Mouse (Mus musculus): Measurements from ENCODE around the gene Copa. TPM values are rescaled to one million over a fixed set of nuclear protein-coding genes. Genes with fewer than 3 reads are reported as not detected.

Copa gene
- polyA plus RNA-seq, 2 experiments: 28.9 to 49.6 TPM

DNA sequence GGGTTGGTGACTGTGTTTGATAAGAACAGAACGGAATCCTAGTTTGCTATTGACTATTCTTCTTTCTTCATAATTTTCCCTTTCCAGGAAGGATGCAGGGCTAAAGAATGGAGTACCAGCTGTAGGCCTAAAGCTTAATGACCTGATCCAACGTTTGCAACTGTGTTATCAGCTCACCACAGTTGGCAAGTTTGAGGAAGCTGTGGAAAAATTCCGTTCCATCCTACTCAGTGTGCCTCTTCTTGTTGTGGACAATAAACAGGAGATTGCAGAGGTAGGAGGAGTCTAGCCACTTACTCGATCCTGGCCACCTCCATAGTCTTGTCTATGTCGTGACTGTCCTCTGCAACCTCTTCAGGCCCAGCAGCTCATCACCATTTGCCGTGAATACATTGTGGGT lies 36.8 kb downstream of the Copa start:
- no peak overlapping the region for H3K27ac ChIP-seq
- H3K4me2 ChIP-seq (ENCODE audit: low read depth): no peak overlapping the region
- no peak for ATAC-seq (ENCODE audit: insufficient read depth)
- H3K9ac ChIP-seq (replicated peaks): no peak overlapping the region
- no peaks in the 10 kb centered on the region for H3K9me3 ChIP-seq (ENCODE audit: control insufficient read depth, low read length)
- H3K27me3 ChIP-seq (ENCODE audit: control insufficient read depth, insufficient read depth, low read length): no peaks in the 10 kb centered on the region
- no peak overlapping the region for H3K4me3 ChIP-seq (ENCODE audit: insufficient read depth in 1 of 2, low read depth in 2 of 2, low read length in 2 of 2)
- no peaks in the 10 kb centered on the region for H3K4me1 ChIP-seq (replicated peaks; ENCODE audit: control insufficient read depth in 2 of 2, insufficient read depth in 2 of 2, low read length in 1 of 2)
- no peak for DNase-seq (ENCODE audit: low read depth in 3 of 3, low spot score in 3 of 3)
- TF ChIP-seq CTCF (IDR thresholded peaks at IDR 0.05; ENCODE audit: low read depth): no peak
- TF ChIP-seq EP300 (IDR thresholded peaks at IDR 0.05; ENCODE audit: low read depth): no peak
- peaks cover 69% of the 10 kb centered on the region for H3K36me3 ChIP-seq (replicated peaks; ENCODE audit: control insufficient read depth, insufficient read depth, low read depth)
- WGBS (ENCODE audit: insufficient replicate concordance): 59% methylated on average over 6 of the region's 6 CpGs

- H3K36me3 ChIP-seq (replicated peaks; ENCODE audit: control insufficient read depth, insufficient read depth, low read depth): peaks cover 62% of the 10 kb centered on the region
- H3K9ac ChIP-seq (replicated peaks): no peak overlapping the region
- no peaks in the 10 kb centered on the region for H3K9me3 ChIP-seq (ENCODE audit: control insufficient read depth, low read length)
- no peak for ATAC-seq (ENCODE audit: insufficient read depth)
- H3K4me2 ChIP-seq (ENCODE audit: low read depth): no peak overlapping the region
- no peak overlapping the region for H3K27ac ChIP-seq
- 53% methylated on average over 3 of the region's 3 CpGs for WGBS (ENCODE audit: insufficient replicate concordance)
- H3K4me3 ChIP-seq (ENCODE audit: insufficient read depth in 1 of 2, low read depth in 2 of 2, low read length in 2 of 2): no peak overlapping the region
- TF ChIP-seq CTCF (IDR thresholded peaks at IDR 0.05; ENCODE audit: low read depth): peak; percentile 82
- TF ChIP-seq EP300 (IDR thresholded peaks at IDR 0.05; ENCODE audit: low read depth): no peak
- H3K4me1 ChIP-seq (replicated peaks; ENCODE audit: control insufficient read depth in 2 of 2, insufficient read depth in 2 of 2, low read length in 1 of 2): no peaks in the 10 kb centered on the region
- H3K27me3 ChIP-seq (ENCODE audit: control insufficient read depth, insufficient read depth, low read length): no peaks in the 10 kb centered on the region
- DNase-seq (ENCODE audit: low read depth in 3 of 3, low spot score in 3 of 3): peak in 1 of 3 experiments; percentile 20
Observed at GRCm38 (mm10) chr1:172119720-172120119, 37.4 kb downstream of the Copa start.

DNA sequence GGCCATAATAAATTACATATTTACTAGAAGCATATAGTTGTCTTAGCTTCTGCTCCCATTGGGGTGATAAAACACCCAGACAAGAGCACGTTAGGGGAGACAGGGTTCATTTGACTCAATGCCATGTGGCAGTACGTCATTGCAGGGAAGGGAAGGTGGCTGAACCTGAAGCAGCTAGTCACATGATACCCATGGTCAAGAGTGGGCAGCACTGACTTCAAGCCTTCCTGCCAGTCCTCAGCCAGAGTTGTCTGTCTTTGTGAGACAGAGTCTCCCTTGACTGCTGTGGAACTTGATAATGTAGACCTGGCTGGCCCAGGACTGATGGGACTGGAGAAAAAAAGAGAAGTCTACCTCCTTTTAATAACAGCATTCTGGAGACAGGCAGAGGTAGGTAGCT lies 40.3 kb downstream of the Copa start:
- Histone ChIP-seq H3K4me3 (ENCODE audit: insufficient read depth in 1 of 2, low read depth in 2 of 2, low read length in 2 of 2) (no peak overlapping the region), H3K4me2 (ENCODE audit: low read depth) (no peak overlapping the region), H3K4me1 (replicated peaks; ENCODE audit: control insufficient read depth in 2 of 2, insufficient read depth in 2 of 2, low read length in 1 of 2) (peaks cover 4 to 10% of the 10 kb centered on the region in 2 experiments), H3K9me3 (ENCODE audit: control insufficient read depth, low read length) (no peaks in the 10 kb centered on the region), H3K27ac (no peak overlapping the region), H3K36me3 (replicated peaks; ENCODE audit: control insufficient read depth, insufficient read depth, low read depth) (peaks cover 38% of the 10 kb centered on the region), H3K27me3 (ENCODE audit: control insufficient read depth, insufficient read depth, low read length) (no peaks in the 10 kb centered on the region), H3K9ac (replicated peaks) (no peak overlapping the region)
- DNase-seq (ENCODE audit: low read depth in 3 of 3, low spot score in 3 of 3): no peak
- TF ChIP-seq CTCF (IDR thresholded peaks at IDR 0.05; ENCODE audit: low read depth) (no peak), EP300 (IDR thresholded peaks at IDR 0.05; ENCODE audit: low read depth) (no peak)
- 70% methylated on average over 2 of the region's 2 CpGs for WGBS (ENCODE audit: insufficient replicate concordance)
- no peak for ATAC-seq (ENCODE audit: insufficient read depth)

GRCm38 (mm10) chr1:172124572-172124971 lies 42.2 kb downstream of the Copa start:
- H3K4me3 ChIP-seq (ENCODE audit: insufficient read depth in 1 of 2, low read depth in 2 of 2, low read length in 2 of 2): no peak overlapping the region
- no peak for DNase-seq (ENCODE audit: low read depth in 3 of 3, low spot score in 3 of 3)
- H3K9ac ChIP-seq (replicated peaks): no peak overlapping the region
- WGBS (ENCODE audit: insufficient replicate concordance): 58% methylated on average over 6 of the region's 6 CpGs
- H3K36me3 ChIP-seq (replicated peaks; ENCODE audit: control insufficient read depth, insufficient read depth, low read depth): peaks cover 21% of the 10 kb centered on the region
- peaks cover 6 to 12% of the 10 kb centered on the region in 2 experiments for H3K4me1 ChIP-seq (replicated peaks; ENCODE audit: control insufficient read depth in 2 of 2, insufficient read depth in 2 of 2, low read length in 1 of 2)
- no peak for TF ChIP-seq EP300 (IDR thresholded peaks at IDR 0.05; ENCODE audit: low read depth)
- TF ChIP-seq CTCF (IDR thresholded peaks at IDR 0.05; ENCODE audit: low read depth): no peak
- ATAC-seq (ENCODE audit: insufficient read depth): no peak
- H3K9me3 ChIP-seq (ENCODE audit: control insufficient read depth, low read length): no peaks in the 10 kb centered on the region
- no peak overlapping the region for H3K4me2 ChIP-seq (ENCODE audit: low read depth)
- H3K27ac ChIP-seq: no peak overlapping the region
- H3K27me3 ChIP-seq (ENCODE audit: control insufficient read depth, insufficient read depth, low read length): no peaks in the 10 kb centered on the region

DNA sequence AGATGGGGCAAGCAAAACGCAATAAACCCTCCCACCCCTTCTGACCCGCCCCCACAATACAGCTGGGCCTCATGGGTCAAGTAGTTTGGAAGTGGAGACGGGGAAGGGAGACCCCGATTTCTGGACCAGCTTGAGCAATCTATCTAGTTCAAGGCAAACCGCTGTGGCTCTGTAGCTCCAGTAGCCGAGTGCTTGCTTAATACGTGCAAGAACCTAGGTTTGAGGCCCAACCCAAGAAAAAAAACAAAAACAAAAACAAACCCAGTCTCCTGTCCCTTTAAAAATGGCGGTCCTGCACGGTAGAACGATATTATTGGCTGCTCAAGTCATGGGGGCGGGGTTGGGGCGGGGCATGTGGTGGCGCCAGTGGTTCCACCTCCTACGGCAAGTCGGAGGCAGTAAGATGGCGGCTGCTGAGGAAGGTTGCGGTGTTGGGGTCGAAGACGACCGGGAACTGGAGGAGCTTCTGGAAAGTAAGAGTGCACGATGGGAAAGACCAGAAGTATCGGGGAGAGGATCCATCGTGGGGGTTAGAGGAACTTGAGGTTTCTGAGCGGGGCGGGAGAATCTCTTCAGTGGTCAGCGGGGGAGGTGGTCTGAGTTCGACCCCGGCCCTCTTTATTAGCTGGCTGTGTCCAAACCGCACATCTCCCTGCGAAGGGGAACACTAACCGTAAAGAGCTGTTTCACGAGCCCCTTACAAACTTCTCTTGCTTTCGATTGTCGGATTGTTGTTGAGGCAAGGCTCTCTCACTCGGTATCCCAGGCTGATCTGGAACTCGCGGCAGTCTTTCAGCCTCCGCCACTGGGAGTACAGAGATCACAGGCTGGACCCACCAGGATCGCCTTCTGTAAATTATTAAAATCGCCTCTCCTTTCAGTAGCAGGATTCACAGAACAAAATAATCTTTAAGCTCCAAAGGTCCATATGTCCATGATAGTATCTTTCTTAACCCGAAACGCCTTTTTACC lies 44.3 kb downstream of the Copa start, which contains the start of gene Pex19:
TSS of gene Pex19 (plus strand) at position 380 of the 972 bp plus-strand sequence.
- peaks cover 19% of the 10 kb centered on the region for H3K36me3 ChIP-seq (replicated peaks; ENCODE audit: control insufficient read depth, insufficient read depth, low read depth)
- H3K4me1 ChIP-seq (replicated peaks; ENCODE audit: control insufficient read depth in 2 of 2, insufficient read depth in 2 of 2, low read length in 1 of 2): peaks cover 6 to 12% of the 10 kb centered on the region in 2 experiments
- H3K4me3 ChIP-seq (ENCODE audit: insufficient read depth in 1 of 2, low read depth in 2 of 2, low read length in 2 of 2): peak within 1 kb of the TSS; percentile 82 to 87
- no peaks in the 10 kb centered on the region for H3K9me3 ChIP-seq (ENCODE audit: control insufficient read depth, low read length)
- H3K27ac ChIP-seq: peak within 1 kb of the TSS; percentile 29
- ATAC-seq (ENCODE audit: insufficient read depth) (peak; percentile 97), DNase-seq (ENCODE audit: low read depth in 3 of 3, low spot score in 3 of 3) (peak; percentile 86 to 89 (median 88))
- H3K9ac ChIP-seq (replicated peaks): peak within 1 kb of the TSS; percentile 91
- no peaks in the 10 kb centered on the region for H3K27me3 ChIP-seq (ENCODE audit: control insufficient read depth, insufficient read depth, low read length)
- TF ChIP-seq CTCF (IDR thresholded peaks at IDR 0.05; ENCODE audit: low read depth) (no peak), EP300 (IDR thresholded peaks at IDR 0.05; ENCODE audit: low read depth) (no peak)
- WGBS (ENCODE audit: insufficient replicate concordance): under 1% methylated on average over 42 of the region's 42 CpGs
- H3K4me2 ChIP-seq (ENCODE audit: low read depth): peak within 1 kb of the TSS; percentile 67

Data from liver, embryonic 14.5 days (tissue).